Mouse (Mus musculus) heart, adult 18-20 months (tissue): ENCODE results near the gene Cdh16. TPM values are rescaled to one million over a fixed set of nuclear protein-coding genes. Genes with fewer than 3 reads are reported as not detected.
A peak's percentile ranks its signal among the peaks of the same experiment; 100 is the strongest.

ENCODE experiments used
- DNase-seq, 2 experiments: peaks; one replicate each; pipeline ENCODE4 v3.0.0; 2021 to 2022; ENCODE audit warnings: mixed read lengths in 1 of 2
- total RNA-seq, 2 experiments: library from RNA; stranded (reverse); gene quantifications; 2 replicates each; pipeline ENCODE4 v1.2.3; 2021

The Cdh16 gene
- total RNA-seq, 2 experiments from 2014 or later: 3.9 to 5.2 TPM

DNA sequence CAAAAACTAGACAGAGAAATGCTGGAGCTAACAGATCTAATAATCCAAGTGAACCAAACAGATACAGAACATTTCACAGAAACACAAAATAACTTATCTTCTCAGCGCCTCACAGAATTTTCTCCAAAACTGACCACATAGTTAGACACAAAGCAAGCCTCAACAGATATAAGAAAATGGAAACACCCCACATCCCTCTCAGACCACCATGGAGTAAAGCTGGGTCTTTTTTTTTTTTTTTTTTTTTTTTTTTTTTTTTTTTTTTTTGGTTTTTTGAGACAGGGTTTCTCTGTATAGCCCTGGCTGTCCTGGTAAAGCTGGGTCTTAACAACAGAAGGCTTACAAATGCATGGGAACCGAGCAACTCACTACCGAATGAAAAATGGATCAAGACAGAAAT lies 47.4 kb downstream of the Cdh16 start:
- no peak for DNase-seq

DNA sequence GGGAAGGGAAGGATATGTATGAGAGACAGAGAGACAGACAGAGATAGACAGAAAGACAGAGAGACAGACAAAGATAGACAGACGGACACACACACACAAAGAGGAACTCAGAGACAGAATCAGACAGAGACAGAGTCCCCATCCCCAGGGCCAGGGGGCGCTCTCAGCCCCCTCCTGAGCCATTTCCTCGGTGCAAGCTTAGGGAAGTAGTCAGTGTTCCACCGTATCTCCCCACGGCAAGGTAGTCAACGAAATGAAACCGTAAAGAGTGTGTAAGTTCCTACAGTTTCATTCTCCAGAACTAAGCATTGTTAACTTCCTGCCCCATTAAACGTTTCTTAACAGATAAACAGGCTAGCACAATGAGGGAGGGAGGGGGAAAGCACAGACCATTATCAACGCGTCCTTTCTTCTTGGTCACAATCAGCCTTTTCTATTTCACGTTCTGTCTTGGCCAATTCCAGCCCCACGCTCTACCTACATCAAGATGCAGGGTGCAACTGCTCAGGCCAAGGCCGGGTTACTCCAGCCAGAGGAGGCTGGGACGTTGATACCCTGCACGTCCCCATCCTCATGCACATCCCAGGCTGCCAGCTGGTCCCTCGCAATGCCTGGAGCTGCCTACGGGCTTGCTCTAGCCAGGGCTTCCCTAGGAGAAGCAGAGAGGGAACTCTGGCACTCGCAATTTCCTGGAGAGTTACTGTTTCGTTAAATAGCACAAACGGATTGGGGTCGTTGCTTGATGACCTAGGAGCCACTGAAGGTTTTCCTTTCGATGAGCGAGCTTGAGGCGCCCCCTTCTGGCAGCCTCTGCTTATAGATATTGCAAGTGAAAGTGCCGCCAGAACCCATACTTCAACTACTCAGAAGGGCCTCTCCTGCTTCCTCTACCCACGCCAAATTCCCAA lies 53.5 kb downstream of the Cdh16 start:
- DNase-seq: peak; percentile 88 to 93

DNA sequence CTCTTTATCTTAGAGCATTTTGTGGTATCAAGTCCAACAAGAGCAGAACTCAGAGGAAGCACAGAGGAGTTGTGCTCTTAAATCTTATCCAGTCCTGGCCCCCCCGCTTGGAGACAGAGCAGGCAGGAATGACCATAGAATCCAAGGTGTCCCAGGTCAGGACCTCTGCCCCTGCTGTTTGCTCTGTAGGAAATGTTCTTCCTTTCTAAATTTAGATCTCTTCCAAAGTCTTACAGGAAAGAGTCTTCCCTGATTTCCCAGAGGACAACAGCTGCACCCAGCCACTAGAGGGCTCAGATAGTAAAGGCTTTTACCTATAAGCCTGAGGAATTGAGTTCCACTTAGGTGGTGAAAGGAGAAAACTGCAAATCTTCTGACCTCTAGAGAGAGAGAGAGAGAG lies 54.6 kb downstream of the Cdh16 start:
- peak; percentile 54 to 57 for DNase-seq

DNA sequence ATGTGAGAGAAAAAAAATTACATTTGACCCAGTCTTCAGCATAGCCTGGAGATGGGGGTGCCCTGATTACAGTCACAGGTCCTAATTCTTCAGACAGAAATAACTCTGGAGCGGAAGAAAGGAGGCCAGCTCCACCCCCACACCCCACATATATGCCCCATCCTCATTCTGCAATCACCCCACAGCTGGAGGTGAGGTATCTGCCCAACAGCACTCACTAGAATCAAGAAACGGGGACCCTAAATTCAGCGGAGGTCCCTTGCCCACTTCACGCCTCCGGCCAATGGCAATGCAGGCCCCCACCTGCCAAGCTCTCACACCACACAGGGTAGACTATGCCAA lies 58.8 kb downstream of the Cdh16 start:
- no peak for DNase-seq

DNA sequence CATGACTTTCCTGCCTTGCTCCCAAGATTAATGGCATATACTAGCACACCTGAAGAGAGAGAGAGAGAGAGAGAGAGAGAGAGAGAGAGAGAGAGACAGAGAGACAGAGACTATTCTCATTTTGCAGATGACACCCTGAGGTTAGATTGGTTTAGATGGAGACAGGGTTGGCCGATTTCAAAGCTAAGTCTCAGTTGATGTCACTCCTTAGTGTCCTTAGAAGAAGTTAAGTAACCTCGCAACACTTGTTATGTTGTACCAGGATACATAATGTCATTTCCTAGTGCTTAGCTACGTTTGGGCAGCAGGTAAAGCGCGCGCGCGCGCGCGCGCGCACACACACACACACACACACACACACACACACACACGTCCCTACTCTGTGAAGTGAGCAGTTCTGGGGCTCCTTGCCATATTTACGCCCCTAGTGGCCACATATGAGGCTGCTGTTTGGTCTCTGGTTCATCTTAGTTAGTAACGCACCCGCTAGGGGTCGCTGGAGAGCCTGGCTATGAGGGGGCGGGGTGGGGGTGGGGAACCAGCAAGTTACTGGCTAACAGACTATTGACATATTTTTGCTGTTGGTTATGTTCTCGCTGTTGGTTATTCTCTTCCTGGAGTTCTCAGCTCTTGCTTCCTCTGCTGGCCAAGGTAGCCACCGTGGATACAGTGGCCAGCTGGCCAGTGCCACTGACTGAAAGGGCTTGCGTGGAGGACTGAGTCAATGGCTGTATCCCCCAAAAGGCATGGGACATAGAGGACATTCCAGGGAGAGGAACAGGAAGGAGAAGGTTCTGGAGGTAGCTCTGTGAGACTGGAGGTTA lies 59.4 kb downstream of the Cdh16 start:
- DNase-seq: peak; percentile 89 to 91

DNA sequence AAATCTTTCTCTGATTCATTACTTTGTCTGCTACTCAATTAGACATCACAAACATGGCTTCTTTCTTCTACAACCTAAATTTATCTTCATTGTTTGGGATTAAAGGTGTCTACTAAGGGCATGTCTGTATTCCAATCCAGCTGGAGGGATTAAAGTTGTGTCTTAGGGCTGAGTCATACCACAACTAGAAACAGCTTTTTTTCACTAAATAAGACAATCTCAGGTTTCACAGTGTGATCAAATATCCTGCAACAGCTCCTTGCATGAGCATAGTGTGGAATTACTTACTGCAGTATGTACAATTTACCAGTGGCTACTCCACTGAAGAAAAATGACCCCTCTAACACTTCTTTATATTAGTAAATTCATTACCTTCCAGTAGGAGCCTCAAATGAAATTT lies 63.5 kb downstream of the Cdh16 start:
- no peak for DNase-seq

DNA sequence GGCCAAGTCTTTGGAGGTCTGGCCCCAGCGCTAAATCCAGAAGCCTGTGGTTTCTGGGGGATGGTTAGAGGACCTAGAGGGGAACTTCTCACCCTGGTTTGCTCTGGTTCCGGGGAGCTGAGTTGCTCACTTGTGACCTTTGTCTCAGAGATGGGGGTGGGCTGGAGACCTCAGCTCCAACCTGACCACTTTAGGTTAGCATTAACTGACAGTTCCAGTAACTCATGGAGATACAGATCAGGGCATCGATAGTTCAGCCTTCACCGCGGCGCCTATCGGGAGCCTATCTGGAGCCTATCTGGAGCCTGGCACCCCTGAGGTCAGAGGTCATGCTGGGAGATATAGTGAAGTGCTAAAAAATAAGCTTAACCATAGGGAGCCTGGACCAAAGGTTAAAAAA lies 67.0 kb downstream of the Cdh16 start:
- no peak for DNase-seq

DNA sequence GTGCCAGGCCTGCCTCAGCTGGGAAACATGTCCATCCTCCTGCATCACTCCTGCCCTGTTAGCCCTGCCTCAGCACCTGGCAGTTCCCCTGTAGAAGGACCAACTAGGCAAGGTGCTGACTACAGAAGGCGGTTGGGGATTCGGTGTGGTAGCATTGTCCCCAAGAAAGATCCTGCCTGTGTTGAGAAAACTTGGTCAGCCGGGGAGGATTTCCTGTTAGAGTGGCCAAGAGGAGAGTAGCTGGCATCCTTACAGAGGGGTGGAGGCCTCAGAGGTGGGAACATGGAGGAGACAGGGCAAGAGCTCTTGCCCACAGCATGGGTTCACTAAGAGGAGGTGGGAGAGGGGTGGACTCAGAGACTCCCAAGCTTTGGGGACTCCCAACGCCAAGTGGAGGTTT lies 69.0 kb downstream of the Cdh16 start:
- peak in 1 of 2 experiments; percentile 49 for DNase-seq

Other genes with a start within 250 kb of the Cdh16 start
- gene Cmtm4, start 228.6 kb downstream of the Cdh16 start, total RNA-seq: 10 to 100 TPM; 11.3 to 12.8 TPM
- gene Dync1li2, start 181.3 kb downstream of the Cdh16 start, total RNA-seq: 10 to 100 TPM; 89.0 to 94.5 TPM
- gene Terb1, start 114.5 kb downstream of the Cdh16 start, total RNA-seq: not detected
- 10 to 100 TPM; 26.8 to 34.9 TPM for gene Nae1, start 89.8 kb downstream of the Cdh16 start, total RNA-seq
- gene Car7, start 89.7 kb downstream of the Cdh16 start, total RNA-seq: 1 to 10 TPM; 1.5 to 2.7 TPM
- gene Pdp2, start 32.9 kb downstream of the Cdh16 start, total RNA-seq: 10 to 100 TPM; 18.1 to 22.5 TPM
- 100 to 1,000 TPM in 1 of 2 experiments, 10 to 100 TPM in 1; 88.7 to 108 TPM for gene Rrad, start 6.9 kb upstream of the Cdh16 start, total RNA-seq
- 10 to 100 TPM; 62.2 to 66.5 TPM for gene Ciao2b, start 17.6 kb upstream of the Cdh16 start, total RNA-seq
- not detected for gene Ces2a, start 109.6 kb upstream of the Cdh16 start, total RNA-seq
- under 1 TPM; 0.22 to 0.44 TPM for gene Ces2b, start 207.2 kb upstream of the Cdh16 start, total RNA-seq
- gene Ces2c, start 222.7 kb upstream of the Cdh16 start, total RNA-seq: not detected